Mouse (Mus musculus): ENCODE results near the gene Ambra1. TPM values are rescaled to one million over a fixed set of nuclear protein-coding genes. Genes with fewer than 3 reads are reported as not detected.
A peak's percentile ranks its signal among the peaks of the same experiment; 100 is the strongest.

Ambra1 gene
- polyA plus RNA-seq, 1 experiment = 37.9 TPM

DNA sequence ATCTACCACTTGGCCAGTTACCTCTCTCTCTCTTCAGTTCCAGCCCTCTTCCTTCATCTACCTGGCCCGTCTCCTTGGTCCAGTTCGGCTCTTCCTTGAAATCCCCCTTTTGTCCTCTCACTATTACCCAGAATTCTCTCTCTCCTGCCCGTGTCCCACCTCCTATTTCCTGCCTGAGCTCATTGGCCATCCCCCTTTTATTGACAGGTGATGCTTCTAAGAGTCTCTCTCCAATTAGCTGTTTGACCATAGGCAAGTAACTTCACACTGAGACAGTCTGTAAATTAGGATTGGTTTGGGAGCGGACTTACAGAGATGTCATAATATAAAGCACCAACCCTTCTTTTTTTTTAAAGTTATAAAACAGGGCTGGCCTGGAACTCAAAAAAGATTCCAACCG, 14.8 kb downstream of the Ambra1 start:
- DNase-seq = no peak
- H3K4me1 ChIP-seq (ENCODE audit: control insufficient read depth, insufficient read depth, low read length) = peaks cover 6% of the 10 kb centered on the region
- TF ChIP-seq CTCF (IDR thresholded peaks at IDR 0.05; ENCODE audit: borderline replicate concordance, insufficient read depth, low read depth, low read length) (no peak), POLR2A (IDR thresholded peaks at IDR 0.05; ENCODE audit: borderline replicate concordance, insufficient read depth, low read length) (no peak)
- 89% methylated on average over 5 of the region's 5 CpGs for WGBS
- no peaks in the 10 kb centered on the region for H3K27me3 ChIP-seq (ENCODE audit: control insufficient read depth, insufficient read depth, low read length)
- H3K4me3 ChIP-seq (replicated peaks; ENCODE audit: insufficient read depth, low read depth, low read length) = no peak overlapping the region
- H3K27ac ChIP-seq (ENCODE audit: insufficient read depth, low read length) = no peak overlapping the region

DNA sequence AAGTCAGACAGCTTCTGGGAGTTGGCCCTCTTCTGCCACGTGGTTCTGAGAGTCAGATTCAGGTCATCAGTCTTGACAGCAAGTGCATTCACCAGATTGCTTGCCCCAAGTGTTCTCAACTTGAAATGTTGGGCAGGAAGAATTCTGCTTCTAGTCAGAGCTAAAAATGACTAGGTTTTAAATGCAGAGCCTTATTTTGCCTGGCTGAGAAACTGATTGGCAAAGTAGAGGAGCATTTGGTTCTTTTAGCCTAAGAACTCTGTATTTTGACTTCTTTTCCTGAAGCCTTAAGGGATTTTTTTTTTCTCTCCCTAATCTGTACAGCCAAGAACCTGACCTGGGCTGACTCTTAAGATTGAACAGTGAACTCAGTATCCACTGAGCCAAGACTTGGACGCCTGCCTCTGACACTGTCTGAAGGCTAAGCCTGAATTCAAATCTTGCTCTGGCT, 19.9 kb downstream of the Ambra1 start:
- peak in 1 of 2 experiments; percentile 48 for DNase-seq
- peaks cover 2% of the 10 kb centered on the region; the same call in 1 of the 2 replicates for H3K4me1 ChIP-seq (ENCODE audit: control insufficient read depth, insufficient read depth, low read length)
- no peaks in the 10 kb centered on the region for H3K27me3 ChIP-seq (ENCODE audit: control insufficient read depth, insufficient read depth, low read length)
- TF ChIP-seq POLR2A (IDR thresholded peaks at IDR 0.05; ENCODE audit: borderline replicate concordance, insufficient read depth, low read length) (no peak), CTCF (IDR thresholded peaks at IDR 0.05; ENCODE audit: borderline replicate concordance, insufficient read depth, low read depth, low read length) (no peak)
- 28% methylated on average over 2 of the region's 2 CpGs for WGBS
- H3K27ac ChIP-seq (ENCODE audit: insufficient read depth, low read length) = peak overlapping the region; percentile 74; the same call in 1 of the 2 replicates
- no peak overlapping the region for H3K4me3 ChIP-seq (replicated peaks; ENCODE audit: insufficient read depth, low read depth, low read length)

DNA sequence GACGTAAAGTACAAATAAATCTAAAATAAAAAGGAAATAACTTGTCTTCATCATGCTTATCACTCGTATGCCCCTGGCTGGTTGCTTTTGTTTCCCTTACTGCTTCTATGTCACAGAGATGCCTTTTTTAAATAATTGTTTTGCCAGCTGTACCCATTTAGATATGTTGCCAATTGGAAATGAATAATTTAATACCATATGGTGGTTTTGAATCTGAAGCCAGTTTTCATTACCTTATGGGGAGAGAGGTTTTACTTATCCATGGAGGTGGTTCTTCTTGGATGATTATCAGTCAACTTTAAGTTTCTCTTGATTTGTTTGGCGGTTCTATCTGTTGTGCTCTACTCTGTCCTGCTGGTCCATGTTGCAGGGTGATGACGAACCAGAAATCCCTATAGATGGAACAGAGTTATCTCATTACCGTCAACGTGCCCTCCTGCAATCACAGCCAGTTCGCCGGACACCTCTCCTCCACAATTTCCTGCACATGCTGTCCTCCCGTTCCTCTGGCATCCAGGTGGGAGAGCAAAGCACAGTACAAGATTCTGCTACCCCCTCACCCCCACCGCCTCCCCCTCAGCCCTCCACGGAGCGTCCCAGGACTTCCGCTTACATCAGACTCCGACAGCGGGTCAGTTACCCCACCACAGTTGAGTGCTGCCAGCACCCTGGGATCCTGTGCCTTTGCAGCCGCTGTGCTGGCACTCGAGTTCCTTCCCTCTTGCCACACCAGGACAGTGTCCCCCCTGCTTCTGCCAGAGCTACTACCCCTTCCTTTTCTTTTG, 42.2 kb downstream of the Ambra1 start:
- 26% methylated on average over 17 of the region's 17 CpGs for WGBS
- no peak for TF ChIP-seq POLR2A (IDR thresholded peaks at IDR 0.05; ENCODE audit: borderline replicate concordance, insufficient read depth, low read length)
- TF ChIP-seq CTCF (IDR thresholded peaks at IDR 0.05; ENCODE audit: borderline replicate concordance, insufficient read depth, low read depth, low read length) = no peak
- H3K4me1 ChIP-seq (ENCODE audit: control insufficient read depth, insufficient read depth, low read length) = peaks cover 16% of the 10 kb centered on the region
- no peak overlapping the region for H3K4me3 ChIP-seq (replicated peaks; ENCODE audit: insufficient read depth, low read depth, low read length)
- peak; percentile 62 to 71 for DNase-seq
- H3K27ac ChIP-seq (ENCODE audit: insufficient read depth, low read length) = peak overlapping the region; percentile 59
- no peaks in the 10 kb centered on the region for H3K27me3 ChIP-seq (ENCODE audit: control insufficient read depth, insufficient read depth, low read length)

DNA sequence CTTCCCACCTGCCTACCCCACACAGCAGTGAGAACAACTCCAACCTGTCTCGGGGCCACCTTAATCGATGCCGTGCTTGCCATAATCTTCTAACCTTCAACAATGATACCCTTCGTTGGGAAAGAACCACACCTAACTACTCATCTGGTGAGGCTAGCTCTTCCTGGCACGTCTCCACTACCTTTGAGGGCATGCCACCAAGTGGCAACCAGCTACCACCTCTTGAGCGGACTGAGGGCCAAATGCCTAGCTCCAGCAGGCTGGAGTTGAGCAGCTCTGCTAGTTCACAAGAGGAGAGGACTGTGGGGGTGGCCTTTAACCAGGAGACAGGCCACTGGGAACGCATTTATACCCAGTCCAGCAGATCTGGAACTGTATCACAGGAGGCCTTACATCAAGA, 43.4 kb downstream of the Ambra1 start:
- H3K27me3 ChIP-seq (ENCODE audit: control insufficient read depth, insufficient read depth, low read length) = no peaks in the 10 kb centered on the region
- DNase-seq = peak; percentile 50 to 55
- no peak overlapping the region for H3K27ac ChIP-seq (ENCODE audit: insufficient read depth, low read length)
- WGBS = 58% methylated on average over 7 of the region's 7 CpGs
- no peak overlapping the region for H3K4me3 ChIP-seq (replicated peaks; ENCODE audit: insufficient read depth, low read depth, low read length)
- TF ChIP-seq POLR2A (IDR thresholded peaks at IDR 0.05; ENCODE audit: borderline replicate concordance, insufficient read depth, low read length) (no peak), CTCF (IDR thresholded peaks at IDR 0.05; ENCODE audit: borderline replicate concordance, insufficient read depth, low read depth, low read length) (no peak)
- peaks cover 16% of the 10 kb centered on the region for H3K4me1 ChIP-seq (ENCODE audit: control insufficient read depth, insufficient read depth, low read length)

DNA sequence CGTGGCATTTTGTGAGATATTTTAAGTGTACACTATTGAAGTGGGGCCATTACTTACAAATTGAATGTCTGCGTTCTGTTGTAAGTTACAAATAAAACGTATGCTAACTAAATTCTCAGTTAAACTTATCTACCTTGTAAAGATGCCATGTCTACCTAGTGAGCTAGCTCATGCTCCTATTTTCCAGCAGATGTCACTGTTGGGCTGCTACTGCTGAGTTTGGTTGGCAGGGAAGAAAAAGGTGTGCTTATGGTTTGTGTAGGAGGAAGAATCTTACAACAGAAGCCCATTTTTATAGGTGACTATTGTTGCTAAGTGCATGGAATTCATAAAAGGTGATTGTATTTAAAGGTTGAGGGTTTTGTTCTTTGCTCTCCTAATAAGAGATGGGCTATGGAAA, 49.2 kb downstream of the Ambra1 start:
- WGBS = 67% methylated on average over 3 of the region's 3 CpGs
- Histone ChIP-seq H3K27me3 (ENCODE audit: control insufficient read depth, insufficient read depth, low read length) (no peaks in the 10 kb centered on the region), H3K4me1 (ENCODE audit: control insufficient read depth, insufficient read depth, low read length) (no peaks in the 10 kb centered on the region), H3K4me3 (replicated peaks; ENCODE audit: insufficient read depth, low read depth, low read length) (no peak overlapping the region), H3K27ac (ENCODE audit: insufficient read depth, low read length) (no peak overlapping the region)
- DNase-seq = peak; percentile 30 to 56
- peak; percentile 77 for TF ChIP-seq CTCF (IDR thresholded peaks at IDR 0.05; ENCODE audit: borderline replicate concordance, insufficient read depth, low read depth, low read length)
- TF ChIP-seq POLR2A (IDR thresholded peaks at IDR 0.05; ENCODE audit: borderline replicate concordance, insufficient read depth, low read length) = no peak

DNA sequence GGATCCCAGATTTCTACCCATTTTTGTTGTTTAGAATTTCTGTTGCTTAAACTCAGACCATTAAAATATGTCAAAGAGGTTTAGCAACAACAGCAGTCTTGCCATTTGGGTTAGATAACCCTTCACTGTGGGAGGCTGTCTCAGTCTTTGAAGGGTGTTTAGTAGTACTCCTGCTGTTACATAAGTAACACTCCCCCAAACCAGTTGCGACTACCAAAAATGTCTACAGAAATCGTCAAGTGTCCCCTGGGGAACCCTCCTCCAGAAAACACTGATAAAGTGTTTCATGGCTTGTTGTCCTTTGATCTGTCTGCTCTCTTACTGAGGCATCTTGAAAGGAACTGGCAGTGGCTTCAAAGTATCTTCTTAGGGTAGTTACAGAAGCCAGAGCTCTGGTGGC, 61.7 kb downstream of the Ambra1 start:
- TF ChIP-seq CTCF (IDR thresholded peaks at IDR 0.05; ENCODE audit: borderline replicate concordance, insufficient read depth, low read depth, low read length) = no peak
- no peak for TF ChIP-seq POLR2A (IDR thresholded peaks at IDR 0.05; ENCODE audit: borderline replicate concordance, insufficient read depth, low read length)
- no peaks in the 10 kb centered on the region for H3K27me3 ChIP-seq (ENCODE audit: control insufficient read depth, insufficient read depth, low read length)
- no peak overlapping the region for H3K27ac ChIP-seq (ENCODE audit: insufficient read depth, low read length)
- peaks cover 5% of the 10 kb centered on the region for H3K4me1 ChIP-seq (ENCODE audit: control insufficient read depth, insufficient read depth, low read length)
- WGBS = 24% methylated on average over 2 of the region's 2 CpGs
- DNase-seq = no peak
- H3K4me3 ChIP-seq (replicated peaks; ENCODE audit: insufficient read depth, low read depth, low read length) = no peak overlapping the region

DNA sequence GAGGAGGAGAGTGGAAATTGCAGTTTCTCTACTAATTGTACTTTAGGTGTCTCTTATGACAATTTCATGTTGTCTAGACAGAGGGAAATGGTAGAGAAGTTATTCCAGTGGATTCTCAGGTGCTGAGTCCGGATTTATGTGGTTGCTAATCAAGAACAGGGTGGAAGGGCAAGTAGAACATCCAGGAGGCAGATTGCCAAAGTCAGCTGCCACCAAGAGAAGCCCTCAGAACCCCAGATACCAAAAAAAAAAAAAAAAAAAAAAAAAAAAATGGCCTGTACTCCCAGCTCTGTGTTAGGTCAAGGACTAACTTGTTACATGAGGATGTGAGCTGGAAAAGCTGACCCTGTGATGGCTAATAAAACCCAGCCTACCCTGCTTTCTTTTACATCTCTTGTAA, 62.4 kb downstream of the Ambra1 start:
- Histone ChIP-seq H3K27ac (ENCODE audit: insufficient read depth, low read length) (no peak overlapping the region), H3K27me3 (ENCODE audit: control insufficient read depth, insufficient read depth, low read length) (no peaks in the 10 kb centered on the region), H3K4me1 (ENCODE audit: control insufficient read depth, insufficient read depth, low read length) (peaks cover 2% of the 10 kb centered on the region), H3K4me3 (replicated peaks; ENCODE audit: insufficient read depth, low read depth, low read length) (no peak overlapping the region)
- DNase-seq = peak in 1 of 2 experiments; percentile 22
- no peak for TF ChIP-seq CTCF (IDR thresholded peaks at IDR 0.05; ENCODE audit: borderline replicate concordance, insufficient read depth, low read depth, low read length)
- TF ChIP-seq POLR2A (IDR thresholded peaks at IDR 0.05; ENCODE audit: borderline replicate concordance, insufficient read depth, low read length) = no peak
- WGBS = 82% methylated on average over 1 of the region's 1 CpGs

DNA sequence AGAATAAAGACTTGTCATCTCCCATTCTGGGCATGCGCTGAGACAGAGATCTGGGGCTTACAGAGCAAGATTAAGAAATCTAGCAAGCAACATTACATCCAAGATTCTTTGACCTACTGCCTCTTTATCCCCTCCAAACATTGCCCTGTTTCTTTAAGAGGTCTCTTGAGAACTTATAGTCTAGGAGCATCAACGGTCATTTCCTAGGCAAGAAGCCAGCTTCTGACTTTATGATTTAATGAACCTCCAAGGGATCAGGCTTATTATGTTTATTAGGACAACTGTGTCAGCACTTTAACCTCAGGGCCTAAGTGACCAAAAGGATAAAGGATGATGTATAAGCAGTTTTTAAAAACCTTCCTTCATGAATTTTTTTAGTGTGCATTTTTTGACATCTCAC, 64.5 kb downstream of the Ambra1 start:
- Histone ChIP-seq H3K27ac (ENCODE audit: insufficient read depth, low read length) (no peak overlapping the region; the same call in 1 of the 2 replicates), H3K4me1 (ENCODE audit: control insufficient read depth, insufficient read depth, low read length) (peaks cover 2% of the 10 kb centered on the region), H3K27me3 (ENCODE audit: control insufficient read depth, insufficient read depth, low read length) (no peaks in the 10 kb centered on the region), H3K4me3 (replicated peaks; ENCODE audit: insufficient read depth, low read depth, low read length) (no peak overlapping the region)
- 42% methylated on average over 2 of the region's 2 CpGs for WGBS
- DNase-seq = peak in 1 of 2 experiments; percentile 12
- TF ChIP-seq POLR2A (IDR thresholded peaks at IDR 0.05; ENCODE audit: borderline replicate concordance, insufficient read depth, low read length) = no peak
